Mouse (Mus musculus): Measurements from ENCODE around the gene Ormdl3.

The Ormdl3 gene

DNA sequence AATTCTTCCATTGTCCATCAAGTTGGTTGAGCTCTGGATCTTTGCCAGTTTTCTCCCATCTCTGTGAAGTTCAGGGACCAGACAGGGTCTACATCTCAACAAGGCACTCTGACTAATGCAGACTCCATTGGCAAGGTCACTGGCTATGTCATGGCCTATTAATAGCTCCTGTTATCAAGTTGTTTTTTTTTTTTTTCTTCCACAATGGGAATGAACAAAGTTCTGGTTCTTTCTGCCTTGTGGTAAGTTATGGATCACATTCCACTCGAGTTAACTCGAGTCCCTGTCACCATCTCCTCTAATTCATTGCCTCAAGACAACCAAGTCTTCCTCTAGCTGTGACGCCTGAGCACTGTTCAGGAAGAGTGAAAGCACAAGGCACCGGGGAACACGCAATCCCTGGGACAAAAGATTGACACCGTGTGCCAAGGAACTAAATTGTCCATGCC, 1.7 kb upstream of the Ormdl3 start:
- no peak for DNase-seq (ENCODE audit: low read depth, low spot score)

- peak; percentile 88 for DNase-seq (ENCODE audit: low read depth, low spot score)
Observed at GRCm38 (mm10) chr11:98587684-98588546, 747 bp upstream of the Ormdl3 start.

DNA sequence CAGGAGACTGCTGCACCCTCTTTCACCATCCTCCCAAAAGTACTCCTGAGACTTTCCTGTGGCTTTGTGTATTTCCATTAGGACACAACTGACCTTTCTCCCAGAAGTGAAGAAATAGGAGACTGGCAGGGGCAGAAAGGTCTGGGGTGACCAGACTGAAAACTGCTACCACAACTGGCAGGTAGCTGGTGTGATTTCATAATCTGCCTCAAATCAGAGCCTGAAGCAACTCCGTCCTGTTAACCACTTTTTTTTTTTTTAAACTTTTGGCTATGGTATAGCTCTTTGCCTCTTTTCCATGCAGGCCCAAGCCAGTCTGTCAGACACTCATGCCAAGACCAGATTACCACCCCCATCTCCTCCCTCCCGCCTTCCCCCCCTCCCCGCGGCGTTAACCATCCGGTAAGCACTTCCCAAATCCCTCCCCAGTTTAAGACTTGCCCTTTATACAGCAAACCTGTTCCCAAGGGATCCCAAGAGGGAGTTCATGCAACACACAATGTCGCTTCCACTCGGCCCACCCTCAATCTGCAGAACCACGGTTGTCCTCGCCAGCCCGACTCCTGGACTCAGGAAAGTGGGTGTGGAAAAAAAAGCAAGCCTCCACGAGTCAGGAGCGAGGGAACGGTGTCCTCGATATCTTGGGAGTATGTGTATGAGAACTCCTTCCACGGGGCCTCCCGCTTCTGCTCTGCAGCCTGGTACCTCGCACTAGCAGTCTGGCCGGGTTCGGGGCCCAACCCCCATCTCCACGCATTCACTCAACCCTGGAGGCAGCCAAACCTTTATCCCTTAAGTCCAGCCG, 879 bp downstream of the Ormdl3 start:
- no peak for DNase-seq (ENCODE audit: low read depth, low spot score)

DNA sequence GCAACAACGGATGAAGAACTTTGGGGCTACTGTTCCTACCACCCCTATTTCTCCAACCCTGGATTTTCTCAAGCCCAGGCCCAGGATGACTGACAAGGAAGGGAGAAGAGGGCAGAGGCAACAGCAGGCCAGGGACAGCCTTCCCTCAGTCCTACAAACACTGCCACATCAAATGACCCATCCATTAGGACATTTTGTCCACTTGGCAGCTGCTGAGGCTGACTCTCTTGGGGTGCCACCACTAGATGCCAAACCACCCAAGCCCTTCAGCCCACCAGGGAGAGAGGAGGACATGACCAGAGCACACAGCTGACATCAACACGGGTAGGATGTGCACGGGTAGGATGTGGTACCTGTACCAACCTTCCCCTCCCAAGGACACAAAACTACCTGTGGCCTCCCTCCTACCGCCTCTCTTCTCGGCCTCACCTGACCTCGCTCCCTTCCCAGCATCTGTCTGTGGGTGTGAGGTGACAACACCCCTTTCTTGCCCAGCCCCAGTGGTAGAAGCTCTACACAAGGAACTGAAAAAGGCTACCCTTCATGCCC, 2.5 kb downstream of the Ormdl3 start:
- no peak for DNase-seq (ENCODE audit: low read depth, low spot score)

- DNase-seq (ENCODE audit: low read depth, low spot score): no peak
Observed at GRCm38 (mm10) chr11:98584146-98584545, 3.0 kb downstream of the Ormdl3 start.

GRCm38 (mm10) chr11:98583571-98583970, 3.6 kb downstream of the Ormdl3 start:
- DNase-seq (ENCODE audit: low read depth, low spot score): peak; percentile 38

DNA sequence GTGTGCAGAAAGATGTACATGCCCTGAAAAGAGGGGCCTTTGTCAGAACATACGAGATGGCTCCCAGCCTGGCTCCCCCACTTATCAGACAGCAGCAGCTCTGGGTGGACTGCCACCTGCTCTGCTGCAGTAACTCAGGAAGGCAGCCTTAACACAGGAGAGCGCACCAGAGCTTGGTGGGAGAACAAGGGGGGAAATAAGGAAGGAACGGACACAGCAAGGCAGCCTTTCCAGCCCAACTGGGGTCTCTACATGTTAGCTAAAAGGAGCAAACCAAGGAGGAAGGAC, 4.0 kb downstream of the Ormdl3 start:
- DNase-seq (ENCODE audit: low read depth, low spot score): no peak

DNA sequence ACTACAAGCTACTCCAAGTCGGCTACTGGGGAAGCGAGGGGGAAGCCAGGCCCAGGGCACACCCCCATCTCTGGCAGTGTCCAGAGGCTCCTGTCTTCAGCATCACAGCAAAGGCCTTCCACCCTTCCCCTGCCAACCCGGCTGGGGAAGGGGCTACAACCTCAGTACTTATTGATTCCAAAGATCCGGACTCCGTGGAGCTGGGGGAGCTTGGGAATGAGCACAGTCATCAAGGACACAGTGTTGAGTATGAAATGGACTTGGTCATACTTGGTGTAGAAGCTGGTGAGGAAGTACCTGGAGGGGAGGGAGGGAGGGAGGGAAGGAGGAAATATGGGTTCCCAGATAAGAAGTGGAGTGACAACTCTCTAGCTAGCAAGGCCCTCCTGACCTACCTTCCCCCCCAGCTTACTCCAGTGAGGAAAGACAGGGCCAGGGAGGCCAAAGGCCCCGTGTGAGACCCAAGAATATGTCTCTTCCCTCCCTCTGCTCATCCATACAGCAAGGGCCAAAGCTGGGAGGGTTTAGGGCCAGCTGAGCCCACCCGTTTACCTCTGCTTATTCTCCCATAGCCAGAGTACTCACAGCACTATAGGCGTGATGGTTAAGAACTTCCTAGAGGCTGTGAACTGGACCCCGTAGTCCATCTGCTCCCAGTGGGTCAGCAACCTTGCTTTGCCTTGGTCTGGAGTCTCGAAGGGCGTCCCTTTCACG, 4.5 kb downstream of the Ormdl3 start:
- no peak for DNase-seq (ENCODE audit: low read depth, low spot score)

GRCm38 (mm10) chr11:98582030-98582388, 5.2 kb downstream of the Ormdl3 start:
- DNase-seq (ENCODE audit: low read depth, low spot score): no peak

- DNase-seq (ENCODE audit: low read depth, low spot score): peak; percentile 76
Observed at GRCm38 (mm10) chr11:98581286-98582029, 5.7 kb downstream of the Ormdl3 start.

- peak; percentile 76 for DNase-seq (ENCODE audit: low read depth, low spot score)
Observed at GRCm38 (mm10) chr11:98580301-98581121, 6.7 kb downstream of the Ormdl3 start.

DNA sequence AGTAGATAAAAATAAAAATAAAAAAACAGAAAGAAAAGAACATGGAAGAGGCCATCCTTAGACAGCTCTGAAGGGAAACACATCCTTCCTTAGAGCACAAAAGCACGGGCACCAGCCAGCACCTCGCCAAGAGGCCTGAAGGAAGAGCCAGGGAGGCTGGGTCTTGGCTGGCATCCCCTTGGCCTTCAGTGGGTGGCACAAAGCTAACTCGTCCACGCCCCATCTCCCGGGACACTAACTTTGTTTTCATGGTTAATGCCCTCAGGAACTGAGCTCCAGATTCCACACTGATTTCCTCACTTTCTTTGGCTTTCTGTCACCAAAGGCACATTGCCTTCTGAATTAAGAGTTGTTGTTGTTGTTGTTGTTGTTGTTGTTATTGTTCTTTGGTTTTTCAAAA, 9.4 kb downstream of the Ormdl3 start:
- no peak for DNase-seq (ENCODE audit: low read depth, low spot score)

DNA sequence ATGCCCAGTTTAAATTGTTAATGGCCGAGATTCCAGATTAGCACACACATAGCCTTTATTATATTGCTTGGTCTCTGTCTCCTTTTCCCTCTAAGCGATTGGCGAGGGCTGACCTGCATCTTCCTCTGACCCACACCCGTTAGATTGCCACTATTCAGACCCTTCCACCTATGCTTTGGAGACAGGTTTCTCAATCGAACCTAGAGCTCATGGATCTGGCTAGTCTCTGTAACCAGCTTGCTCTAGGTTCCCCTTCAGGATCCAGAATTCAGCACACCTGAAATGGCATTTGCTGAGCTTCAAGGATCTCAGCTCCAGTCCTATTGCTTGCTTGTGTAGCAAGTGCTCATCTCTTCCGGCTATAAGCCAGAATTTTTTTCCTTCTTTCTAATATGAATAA, 17.7 kb downstream of the Ormdl3 start:
- peak; percentile 77 for DNase-seq (ENCODE audit: low read depth, low spot score)

- DNase-seq (ENCODE audit: low read depth, low spot score): peak; percentile 84
Observed at GRCm38 (mm10) chr11:98568326-98568725, 18.8 kb downstream of the Ormdl3 start.

DNA sequence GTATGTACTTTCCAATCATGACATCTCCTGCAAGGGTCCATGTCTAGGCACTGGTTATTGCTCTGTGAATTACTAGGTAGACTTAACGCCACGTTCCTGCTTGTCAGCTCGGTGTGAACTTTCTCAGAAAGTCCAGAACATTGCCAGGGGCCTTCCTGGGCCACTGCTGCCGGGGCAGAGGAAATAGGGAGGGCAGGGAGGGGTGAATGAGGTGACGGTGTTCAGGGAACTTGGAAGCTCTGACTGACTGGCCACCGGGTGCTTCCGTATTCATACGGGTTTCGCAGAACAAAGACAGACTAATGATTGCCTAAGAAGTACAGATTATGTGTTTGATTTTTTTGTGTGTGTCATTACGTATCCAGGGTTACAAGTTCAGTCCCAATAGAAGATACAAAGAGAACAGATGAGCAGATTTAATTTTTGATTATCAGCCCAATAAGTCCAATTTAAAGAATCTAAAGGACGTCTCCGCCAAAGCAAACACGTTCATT, 23.2 kb downstream of the Ormdl3 start:
- no peak for DNase-seq (ENCODE audit: low read depth, low spot score)

DNA sequence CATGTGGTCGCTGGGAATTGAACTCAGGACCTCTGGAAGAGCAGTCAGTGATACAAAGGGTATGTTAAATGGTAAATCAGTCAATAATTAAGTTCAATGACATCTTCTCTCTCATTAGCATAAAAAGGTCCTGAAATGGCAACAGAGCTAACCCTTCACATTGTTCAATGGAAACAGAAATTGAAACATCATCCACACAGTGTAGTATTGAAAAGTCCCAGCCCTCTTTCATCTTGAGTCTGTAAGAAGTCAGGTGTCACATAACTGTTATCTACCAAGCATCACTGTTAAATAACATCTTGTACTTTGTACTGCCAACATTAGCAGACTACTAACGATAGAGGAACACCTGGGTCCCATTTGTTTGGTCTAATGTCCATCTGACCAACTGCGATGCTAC, 24.1 kb downstream of the Ormdl3 start:
- no peak for DNase-seq (ENCODE audit: low read depth, low spot score)

- no peak for DNase-seq (ENCODE audit: low read depth, low spot score)
Observed at GRCm38 (mm10) chr11:98560942-98561341, 26.2 kb downstream of the Ormdl3 start.

- peak; percentile 43 for DNase-seq (ENCODE audit: low read depth, low spot score)
Observed at GRCm38 (mm10) chr11:98555124-98555700, 32.0 kb downstream of the Ormdl3 start.

DNA sequence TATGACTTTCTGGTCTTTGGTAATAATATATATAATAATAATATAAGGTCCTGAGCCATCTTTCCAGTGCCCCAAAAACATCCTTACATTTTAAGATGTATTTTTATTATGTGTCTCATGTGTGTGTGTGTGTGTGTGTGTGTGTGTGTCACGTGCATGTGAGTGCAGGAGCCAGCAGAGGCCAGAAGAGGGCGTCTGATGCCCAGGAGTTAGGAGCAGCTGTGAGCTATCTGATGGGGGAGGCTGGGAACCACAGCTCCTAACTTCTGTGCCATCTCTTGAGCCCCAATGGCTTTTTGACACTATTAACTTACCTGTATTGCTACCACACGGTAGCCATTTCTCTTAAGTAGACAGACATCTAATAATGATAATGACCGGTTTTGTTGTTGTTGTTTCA, 33.2 kb downstream of the Ormdl3 start:
- peak; percentile 68 for DNase-seq (ENCODE audit: low read depth, low spot score)
